Mouse (Mus musculus) cerebellum, postnatal 4 days (tissue): ENCODE data around the gene Plce1.
"Not testable (repeated sequence)": the region's sequence is repeated elsewhere in the genome, so short reads cannot be mapped to it uniquely, and the experiment has no call there.

ENCODE experiments used
- DNase-seq, 2 experiments: peaks; one replicate each; pipeline ENCODE4 v3.0.0; 2022; ENCODE audit warnings: low spot score in 2 of 2, mixed read lengths in 1 of 2

Plce1 gene

GRCm38 (mm10) chr19:38632251-38632650 is 151.3 kb downstream of the Plce1 start:
- DNase-seq, result no peak

GRCm38 (mm10) chr19:38633306-38633705 is 152.4 kb downstream of the Plce1 start:
- DNase-seq, result no peak

- no peak for DNase-seq
Measured at GRCm38 (mm10) chr19:38639050-38639449, 158.1 kb downstream of the Plce1 start.

GRCm38 (mm10) chr19:38639805-38640204 is 158.9 kb downstream of the Plce1 start:
- peak in 1 of 2 experiments; percentile 43 for DNase-seq

GRCm38 (mm10) chr19:38642515-38642914 is 161.6 kb downstream of the Plce1 start:
- not testable (repeated sequence) for DNase-seq

GRCm38 (mm10) chr19:38644871-38645595 is 164.1 kb downstream of the Plce1 start:
- DNase-seq, result no peak

GRCm38 (mm10) chr19:38657980-38658379 is 177.1 kb downstream of the Plce1 start:
- DNase-seq, result no peak

GRCm38 (mm10) chr19:38665398-38665797 is 184.5 kb downstream of the Plce1 start:
- no peak for DNase-seq

- DNase-seq, result no peak
Measured at GRCm38 (mm10) chr19:38672015-38672600, 191.2 kb downstream of the Plce1 start.

- DNase-seq, result no peak
Measured at GRCm38 (mm10) chr19:38673936-38674335, 193.0 kb downstream of the Plce1 start.

- no peak for DNase-seq
Measured at GRCm38 (mm10) chr19:38678655-38679054, 197.7 kb downstream of the Plce1 start.

GRCm38 (mm10) chr19:38679520-38679919 is 198.6 kb downstream of the Plce1 start:
- no peak for DNase-seq

- no peak for DNase-seq
Measured at GRCm38 (mm10) chr19:38687326-38687725, 206.4 kb downstream of the Plce1 start.

- DNase-seq, result no peak
Measured at GRCm38 (mm10) chr19:38688741-38689507, 208.0 kb downstream of the Plce1 start.

- DNase-seq, result no peak
Measured at GRCm38 (mm10) chr19:38690276-38690675, 209.4 kb downstream of the Plce1 start.

- DNase-seq, result no peak
Measured at GRCm38 (mm10) chr19:38691533-38691932, 210.6 kb downstream of the Plce1 start.

- no peak for DNase-seq
Measured at GRCm38 (mm10) chr19:38693331-38693730, 212.4 kb downstream of the Plce1 start.

GRCm38 (mm10) chr19:38693769-38694168 is 212.9 kb downstream of the Plce1 start:
- DNase-seq, result no peak

- no peak for DNase-seq
Measured at GRCm38 (mm10) chr19:38701776-38702175, 220.9 kb downstream of the Plce1 start.

- DNase-seq, result no peak
Measured at GRCm38 (mm10) chr19:38704742-38705141, 223.8 kb downstream of the Plce1 start.

- DNase-seq, result no peak
Measured at GRCm38 (mm10) chr19:38705244-38705643, 224.3 kb downstream of the Plce1 start.

GRCm38 (mm10) chr19:38706449-38706848 is 225.5 kb downstream of the Plce1 start:
- no peak for DNase-seq

GRCm38 (mm10) chr19:38709376-38709775 is 228.5 kb downstream of the Plce1 start:
- DNase-seq, result peak in 1 of 2 experiments; percentile 22
